Mouse (Mus musculus) lung, adult 2 months (tissue): ENCODE measurements around the gene Stk19.

Source experiments
- CTCF ChIP-seq: fragments of 200-500 bp; IDR thresholded peaks from 2 replicates; pipeline ENCODE4 v1.5.1; 2011; ENCODE audit warnings: mild to moderate bottlenecking, low read length, control low read depth; ENCODE audit not compliant: insufficient read depth
- POLR2A ChIP-seq: fragments of 200-500 bp; IDR thresholded peaks from 2 replicates; pipeline ENCODE4 v1.6.1; 2011; ENCODE audit warnings: low read depth, mild to moderate bottlenecking, control low read depth, low read length, borderline replicate concordance; ENCODE audit errors: extremely low read depth

- TF ChIP-seq CTCF (no peak), POLR2A (no peak)
Measured at GRCm38 (mm10) chr17:34799531-34799925, 37.2 kb downstream of the Stk19 start.
